Mouse (Mus musculus): Measurements from ENCODE around the gene Srsf5.

DNA sequence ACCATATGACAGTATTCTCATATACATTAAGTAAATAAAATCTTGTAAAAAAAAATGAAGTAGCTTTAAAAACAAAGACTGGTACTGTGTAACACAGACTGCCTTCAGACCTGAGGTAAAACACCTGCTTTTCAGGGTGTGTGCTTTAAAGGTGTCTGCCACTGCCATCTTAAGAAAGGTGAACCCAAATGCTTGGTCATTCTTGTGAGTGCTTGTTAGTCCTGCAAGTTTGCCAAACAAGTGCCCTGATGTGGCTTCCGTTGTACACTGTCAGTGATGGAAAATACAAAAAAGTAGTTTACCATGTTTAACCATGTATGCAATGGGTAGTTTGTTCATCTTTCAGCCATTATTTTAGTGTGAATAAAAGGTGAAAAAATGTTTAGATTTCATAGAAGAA is 7.2 kb downstream of the Srsf5 start:
- TF ChIP-seq CTCF (IDR thresholded peaks at IDR 0.05; ENCODE audit: control insufficient read depth, insufficient read depth, low read length) (no peak), POLR2A (IDR thresholded peaks at IDR 0.05; ENCODE audit: borderline replicate concordance, control insufficient read depth, low read depth, low read length) (no peak)
